Mouse (Mus musculus): Measurements from ENCODE around the gene Tnfsf12.
A peak's percentile ranks its signal among the peaks of the same experiment; 100 is the strongest.

The Tnfsf12 gene

DNA sequence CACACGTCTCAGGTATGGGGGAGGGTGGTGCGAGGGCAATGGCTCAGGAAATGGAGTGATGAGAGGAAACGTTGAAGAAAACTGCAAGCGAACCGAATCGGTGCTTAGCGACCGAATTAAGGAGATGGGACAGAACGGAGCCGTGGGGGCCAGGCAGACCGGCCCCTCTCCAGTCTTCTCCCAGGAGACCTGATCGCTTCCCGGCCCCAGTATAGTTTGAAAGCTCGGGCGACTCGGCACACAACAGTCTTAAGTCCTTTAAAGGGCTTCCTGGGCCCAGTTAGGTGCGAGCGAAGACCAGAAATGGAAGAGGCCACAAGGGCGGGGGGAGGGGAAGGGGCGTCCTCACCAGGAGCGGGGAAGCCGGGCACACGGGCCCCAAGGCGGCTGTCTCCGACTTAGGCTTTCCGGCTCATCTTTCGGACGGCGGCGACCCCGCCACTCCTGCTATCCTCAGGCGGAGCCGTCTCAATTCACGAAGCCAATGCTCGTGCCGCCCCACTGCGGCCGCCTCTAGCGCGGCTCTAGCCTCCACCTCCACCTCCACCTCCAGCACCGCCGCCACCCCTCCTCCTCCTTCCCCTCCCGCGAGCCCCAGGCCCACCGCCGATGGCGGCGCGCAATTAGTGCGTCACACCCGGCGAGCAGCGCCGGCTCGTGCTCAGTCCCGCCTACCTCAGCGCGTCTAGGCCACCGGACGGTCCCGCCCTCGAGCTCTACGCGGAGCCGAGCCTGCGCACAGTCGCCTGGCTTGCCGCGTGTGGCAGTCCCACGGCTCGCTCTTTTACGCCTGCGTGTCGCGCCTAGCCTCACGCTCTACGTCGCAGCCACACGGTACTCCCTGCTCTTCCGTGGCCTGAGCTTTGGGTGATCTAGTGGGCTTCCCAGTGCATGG, 14.1 kb downstream of the Tnfsf12 start, which contains the start of gene Senp3:
TSS of gene Senp3 (minus strand) at position 771 of the 895 bp plus-strand sequence.
- DNase-seq (ENCODE audit: low read depth, low spot score), result peak; percentile 99

DNA sequence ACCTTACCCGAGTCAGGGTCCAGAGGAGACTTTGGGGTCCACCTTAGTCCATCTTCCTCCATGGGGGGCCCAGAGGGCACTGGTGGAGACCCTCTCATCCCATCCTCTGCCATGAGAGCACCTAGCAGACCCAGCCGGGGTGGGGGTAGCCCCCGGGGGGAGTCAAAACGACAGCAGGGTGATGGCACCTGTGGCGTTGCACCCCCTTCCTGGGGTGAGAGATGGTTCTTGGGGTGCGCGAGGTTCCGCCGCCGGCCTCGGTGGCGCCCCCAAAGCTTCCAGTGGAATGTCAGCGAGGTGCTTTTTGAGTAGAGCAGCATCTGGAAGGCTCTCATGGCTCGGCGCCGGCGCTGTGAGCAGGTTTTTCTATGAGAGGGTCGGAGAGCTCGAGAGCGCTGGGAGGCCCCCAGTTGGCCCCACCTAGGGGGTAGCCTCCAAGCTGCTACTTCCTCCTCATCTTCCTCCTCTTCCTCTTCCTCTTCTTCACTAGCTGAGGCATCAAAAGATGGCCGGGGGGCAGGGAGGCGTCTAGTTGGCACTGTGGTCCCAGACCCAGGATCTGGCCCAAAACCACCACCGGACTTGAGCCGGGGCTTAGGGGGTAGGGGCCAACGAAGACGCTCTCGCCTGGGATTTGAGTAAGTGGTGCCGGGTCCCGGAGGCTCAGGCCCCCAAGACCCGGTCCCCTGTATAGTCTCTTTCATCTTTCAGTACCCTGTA, 15.4 kb downstream of the Tnfsf12 start:
- DNase-seq (ENCODE audit: low read depth, low spot score), result no peak

DNA sequence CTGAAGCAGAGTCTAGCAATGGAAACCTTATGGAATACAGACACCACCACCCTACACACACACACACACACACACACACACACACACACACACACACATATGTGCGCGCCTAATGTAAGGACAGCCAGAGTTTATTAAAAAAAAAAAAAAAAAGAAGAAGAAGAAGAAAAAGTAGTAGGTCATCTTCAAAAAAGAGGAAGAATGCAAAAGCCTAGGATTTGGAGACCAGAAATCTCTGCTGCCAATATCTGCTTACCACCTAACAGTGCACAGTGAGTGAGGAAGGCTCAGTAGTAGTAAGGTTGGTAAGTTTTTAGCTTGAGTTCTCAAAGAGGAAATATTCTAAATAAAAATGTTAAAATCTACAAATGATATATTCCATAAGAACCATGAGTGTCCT, 16.5 kb downstream of the Tnfsf12 start:
- DNase-seq (ENCODE audit: low read depth, low spot score), result no peak

DNA sequence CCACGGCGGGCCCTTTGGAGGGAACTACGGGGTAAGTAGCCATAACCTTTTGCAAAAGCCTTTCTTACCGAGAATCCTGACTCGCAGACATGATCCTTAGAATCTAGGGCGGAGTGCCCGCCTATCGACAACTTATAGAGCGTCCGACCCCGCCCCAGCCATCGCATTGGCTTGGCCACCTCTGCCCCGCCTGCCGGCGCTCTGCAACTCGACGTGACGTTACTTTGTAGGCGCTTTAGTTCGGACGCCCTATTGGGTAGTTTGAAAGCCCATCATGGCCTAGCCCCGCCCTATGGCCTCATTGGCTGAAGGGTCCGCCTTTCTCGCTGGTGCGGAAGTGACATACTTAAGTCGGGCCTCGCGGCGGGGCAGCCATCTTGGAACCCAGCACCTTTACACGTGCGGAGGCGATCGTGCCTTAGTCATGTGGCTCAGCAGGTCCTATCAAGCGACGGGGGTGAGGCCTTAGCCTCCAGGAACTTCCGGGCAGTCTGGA, 23.4 kb downstream of the Tnfsf12 start, which contains the start of gene Eif4a1:
TSS of gene Eif4a1 (minus strand) at position 213 of the 496 bp plus-strand sequence.
- DNase-seq (ENCODE audit: low read depth, low spot score), result peak; percentile 100

DNA sequence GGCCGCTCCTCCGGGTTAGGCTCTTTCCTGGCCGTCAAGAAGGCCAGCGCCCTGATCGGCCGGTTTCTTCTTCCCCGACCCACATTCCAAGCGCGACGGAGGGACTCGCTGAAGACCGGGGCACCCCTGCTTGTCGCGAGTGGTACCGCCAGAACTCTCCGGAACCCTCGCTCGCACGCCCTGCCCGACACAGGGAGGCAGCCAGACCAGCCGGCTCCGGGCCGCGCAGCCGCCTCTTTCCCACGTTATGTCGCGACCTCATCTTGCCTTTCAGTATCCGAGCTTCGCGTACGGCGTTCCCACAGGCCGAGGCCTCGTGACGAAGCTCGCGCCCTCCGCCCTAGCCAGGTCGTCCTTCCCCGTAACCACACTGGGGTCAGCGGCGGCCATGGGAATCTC, 23.9 kb downstream of the Tnfsf12 start:
- no peak for DNase-seq (ENCODE audit: low read depth, low spot score)

DNA sequence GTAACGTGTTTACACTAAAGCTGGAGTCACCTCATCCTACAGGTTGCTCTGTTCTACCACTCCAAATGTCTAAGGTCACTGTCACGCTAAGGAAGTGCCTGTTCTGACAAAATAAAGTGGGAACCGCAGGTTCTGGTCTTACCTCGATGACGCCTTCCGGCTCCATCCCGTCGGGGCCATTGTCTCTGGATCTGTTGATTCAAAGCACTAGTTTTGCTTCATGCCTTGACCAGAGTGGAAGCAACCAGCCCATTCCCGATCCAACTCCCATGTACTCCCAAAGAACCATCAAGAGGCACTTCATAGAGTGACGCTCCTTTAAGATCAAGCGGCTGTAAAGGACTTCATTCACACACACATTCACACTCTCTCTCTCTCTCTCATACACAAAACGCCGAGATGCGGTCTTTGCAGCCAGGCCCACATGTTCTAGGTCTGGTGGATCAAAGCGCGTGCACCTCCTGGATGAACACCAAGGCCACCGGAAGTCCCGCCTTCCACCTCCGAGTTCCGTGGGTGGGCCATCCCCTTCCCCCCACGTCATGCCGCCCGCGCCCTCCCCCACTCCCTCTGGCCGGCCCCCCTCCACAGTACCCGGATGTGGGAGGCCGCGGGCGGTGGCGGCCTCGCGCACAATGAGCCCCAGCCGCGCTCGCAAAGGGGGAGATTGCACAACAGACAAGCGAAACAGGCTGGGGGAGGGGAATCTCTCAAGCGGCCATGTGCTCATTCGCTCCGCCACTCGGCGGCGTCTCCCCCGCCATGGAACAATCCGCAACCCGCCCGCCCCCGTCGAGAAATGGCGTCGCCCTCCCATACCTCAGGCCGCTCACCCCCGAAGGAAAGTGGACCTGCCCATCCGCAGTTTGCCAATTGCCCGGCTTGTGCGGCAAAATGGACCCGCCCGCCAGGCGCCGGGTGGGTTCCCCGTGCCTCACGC, 24.6 kb downstream of the Tnfsf12 start:
- peak; percentile 98 for DNase-seq (ENCODE audit: low read depth, low spot score)

DNA sequence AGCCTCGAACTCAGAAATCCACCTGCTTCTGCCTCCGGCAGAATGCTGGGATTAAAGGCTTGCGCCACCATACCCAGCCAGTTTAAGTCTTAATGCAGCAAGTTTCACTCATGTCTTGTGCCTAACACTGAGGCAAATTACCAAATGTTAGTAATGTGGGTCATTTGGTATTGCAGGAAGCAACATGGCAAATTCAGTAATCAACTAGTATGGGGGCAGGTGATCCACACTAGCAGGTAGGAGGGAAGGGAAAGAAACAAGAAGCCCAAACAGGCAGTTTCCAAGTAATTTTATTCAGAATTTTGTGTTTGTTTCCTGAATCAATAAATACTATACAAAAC, 29.0 kb downstream of the Tnfsf12 start:
- no peak for DNase-seq (ENCODE audit: low read depth, low spot score)

DNA sequence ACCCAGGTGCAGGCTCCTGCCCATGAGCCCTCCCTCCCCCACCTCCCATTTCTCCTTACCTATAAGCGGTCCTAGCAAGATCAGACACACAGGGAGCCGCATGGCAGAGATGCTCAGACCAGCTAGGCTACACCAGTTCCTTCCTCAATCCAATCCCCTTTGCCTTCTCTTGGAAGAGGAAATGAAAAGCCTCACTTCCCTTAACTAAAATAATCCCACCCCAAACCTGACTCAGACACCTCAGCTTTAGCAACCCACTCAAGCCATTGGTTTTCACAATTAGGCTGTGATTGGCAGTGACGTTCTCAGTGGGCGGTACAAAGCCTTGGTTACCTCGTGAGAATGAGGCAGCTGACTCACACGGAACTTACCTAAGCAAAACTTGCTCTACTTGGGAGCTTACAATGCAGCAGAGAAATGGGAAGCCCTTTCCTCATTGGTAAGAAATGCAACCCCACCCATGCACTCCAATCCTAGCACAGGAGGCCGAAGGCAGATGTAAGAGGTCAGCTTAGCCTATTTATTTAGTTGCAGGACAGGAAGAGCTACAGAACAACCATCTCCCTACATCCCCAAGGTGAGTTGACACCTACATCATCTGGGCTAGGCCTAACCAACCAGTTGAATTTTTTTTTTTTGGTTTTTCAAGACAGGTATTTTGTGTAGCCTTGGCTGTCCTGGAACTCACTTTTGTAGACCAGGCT, 29.5 kb downstream of the Tnfsf12 start, which contains the start of gene Cd68:
TSS of gene Cd68 (minus strand) at position 193 of the 704 bp plus-strand sequence.
- peak; percentile 79 for DNase-seq (ENCODE audit: low read depth, low spot score)

DNA sequence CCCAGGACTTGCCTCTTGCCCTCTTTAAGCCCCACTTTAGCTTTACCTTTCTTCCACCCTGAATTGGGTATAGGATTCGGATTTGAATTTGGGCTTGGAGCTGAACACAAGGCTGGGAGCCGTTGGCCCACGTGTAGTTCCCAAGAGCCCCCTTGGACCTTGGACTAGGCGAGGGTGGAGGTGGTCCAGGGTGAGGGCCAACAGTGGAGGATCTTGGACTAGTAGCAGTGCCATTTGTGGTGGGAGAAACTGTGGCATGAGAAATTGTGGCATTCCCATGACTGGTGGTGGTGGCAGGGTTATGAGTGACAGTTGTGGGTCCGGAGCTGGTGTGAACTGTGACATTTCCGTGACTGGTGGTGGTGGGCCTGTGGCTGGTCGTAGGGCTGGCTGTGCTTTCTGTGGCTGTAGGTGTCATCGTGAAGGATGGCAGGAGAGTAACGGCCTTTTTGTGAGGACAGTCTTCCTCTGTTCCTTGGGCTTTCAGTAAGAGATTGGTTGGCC, 30.1 kb downstream of the Tnfsf12 start:
- no peak for DNase-seq (ENCODE audit: low read depth, low spot score)

DNA sequence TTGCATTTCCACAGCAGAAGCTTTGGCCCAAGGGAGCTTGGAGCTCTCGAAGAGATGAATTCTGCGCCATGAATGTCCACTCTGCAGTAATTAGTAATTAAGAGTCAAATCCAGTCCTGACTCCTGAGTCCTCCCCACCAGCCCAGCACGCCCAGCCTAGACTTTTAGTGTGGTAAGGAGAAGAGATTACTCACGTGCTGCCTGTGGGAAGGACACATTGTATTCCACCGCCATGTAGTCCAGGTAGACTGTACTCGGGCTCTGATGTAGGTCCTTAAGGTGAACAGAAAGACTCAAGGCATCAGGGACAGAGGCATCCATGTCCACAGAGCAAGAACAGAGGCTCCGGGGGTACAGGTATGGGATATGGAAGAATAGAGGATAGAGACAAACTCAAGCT, 30.8 kb downstream of the Tnfsf12 start:
- DNase-seq (ENCODE audit: low read depth, low spot score), result no peak

DNA sequence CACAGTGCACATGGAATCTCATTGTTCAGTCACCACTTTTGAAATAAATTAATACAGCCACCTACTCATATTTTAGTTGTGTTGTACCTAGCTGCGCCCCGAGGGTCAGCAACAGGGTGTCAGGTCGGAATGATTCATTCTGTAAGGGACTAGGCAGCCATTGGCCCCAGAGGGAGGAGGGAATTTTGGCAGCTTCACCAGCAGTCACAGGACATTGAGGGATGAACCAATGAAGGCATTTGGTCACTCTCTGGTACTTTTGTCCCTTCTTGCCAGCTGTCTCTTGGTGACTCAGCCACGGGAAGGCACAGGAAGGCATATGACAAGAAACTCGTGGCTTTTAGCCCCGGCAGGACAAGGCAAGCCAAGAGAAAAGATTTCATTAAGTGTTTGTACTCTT, 31.9 kb downstream of the Tnfsf12 start:
- DNase-seq (ENCODE audit: low read depth, low spot score), result no peak

DNA sequence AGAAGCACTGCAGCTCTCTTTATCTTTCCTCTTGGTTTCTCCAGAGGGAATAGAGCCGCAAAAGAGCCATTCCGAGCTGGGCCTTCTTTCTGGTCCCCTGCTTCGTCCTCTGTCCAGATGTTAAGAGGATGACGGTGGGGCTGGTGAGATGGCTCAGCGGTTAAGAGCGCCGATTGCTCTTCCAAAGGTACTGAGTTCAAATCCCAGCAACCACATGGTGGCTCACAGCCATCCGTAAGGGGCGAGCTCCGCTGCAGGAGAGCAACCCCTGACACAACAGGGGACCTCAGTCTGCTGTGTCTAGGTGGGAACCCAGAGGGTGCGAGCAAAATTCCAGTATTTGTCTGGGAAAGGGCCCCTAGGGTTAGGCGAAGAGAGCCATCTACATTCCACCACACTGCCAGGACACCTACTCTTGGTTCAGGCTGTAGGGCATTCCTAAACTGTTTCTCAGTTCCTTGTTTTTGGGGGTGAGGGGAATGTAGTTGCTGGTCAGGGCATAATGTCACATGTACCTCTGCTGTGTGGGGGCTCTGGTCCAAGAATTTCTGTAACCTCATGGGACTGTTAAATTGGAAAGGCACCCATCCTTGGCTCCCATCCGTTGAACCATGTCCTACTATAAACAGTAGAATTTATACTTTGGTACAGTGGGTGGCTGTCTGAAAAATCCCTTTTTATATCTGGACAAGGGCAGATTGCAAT, 32.5 kb downstream of the Tnfsf12 start:
- DNase-seq (ENCODE audit: low read depth, low spot score), result no peak

DNA sequence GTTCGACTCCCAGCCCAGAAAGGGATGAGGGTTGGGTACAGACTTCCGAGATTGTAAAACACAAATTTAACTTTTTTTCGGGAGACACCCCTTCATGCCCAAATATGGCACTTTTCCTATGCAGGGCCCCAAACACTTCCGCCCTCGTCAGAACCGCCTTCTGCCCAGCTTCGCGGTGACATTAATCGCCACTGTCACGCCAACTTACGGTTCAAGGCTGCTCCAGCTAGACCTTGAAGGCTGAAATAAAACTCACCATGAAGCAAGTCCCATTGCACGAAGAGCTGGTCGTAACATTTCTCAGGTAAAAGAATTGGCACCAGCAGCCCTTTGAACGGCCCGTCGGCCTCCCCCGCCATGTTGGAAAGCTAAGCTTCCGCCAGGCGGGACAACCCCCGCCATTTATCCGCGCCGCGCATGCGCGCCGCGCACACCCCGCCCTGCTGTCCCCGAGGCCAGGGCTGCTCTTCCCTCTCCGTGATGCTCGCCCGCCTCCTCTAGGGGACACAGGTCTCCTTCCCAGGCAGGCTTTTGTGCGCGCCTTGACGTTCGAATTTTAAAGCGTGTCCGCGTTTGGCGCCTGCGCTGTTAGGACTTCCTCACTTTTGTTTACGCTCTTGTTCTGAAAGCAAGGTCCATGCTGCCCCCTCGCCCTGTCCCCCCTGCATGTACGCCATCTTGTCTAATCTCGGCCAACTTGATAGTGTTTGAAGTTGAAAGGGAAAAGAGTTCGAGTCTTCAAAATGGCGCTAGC, 33.3 kb downstream of the Tnfsf12 start, which contains the start of gene Mpdu1:
TSS of gene Mpdu1 (minus strand) at position 430 of the 754 bp plus-strand sequence.
- DNase-seq (ENCODE audit: low read depth, low spot score), result peak; percentile 99

DNA sequence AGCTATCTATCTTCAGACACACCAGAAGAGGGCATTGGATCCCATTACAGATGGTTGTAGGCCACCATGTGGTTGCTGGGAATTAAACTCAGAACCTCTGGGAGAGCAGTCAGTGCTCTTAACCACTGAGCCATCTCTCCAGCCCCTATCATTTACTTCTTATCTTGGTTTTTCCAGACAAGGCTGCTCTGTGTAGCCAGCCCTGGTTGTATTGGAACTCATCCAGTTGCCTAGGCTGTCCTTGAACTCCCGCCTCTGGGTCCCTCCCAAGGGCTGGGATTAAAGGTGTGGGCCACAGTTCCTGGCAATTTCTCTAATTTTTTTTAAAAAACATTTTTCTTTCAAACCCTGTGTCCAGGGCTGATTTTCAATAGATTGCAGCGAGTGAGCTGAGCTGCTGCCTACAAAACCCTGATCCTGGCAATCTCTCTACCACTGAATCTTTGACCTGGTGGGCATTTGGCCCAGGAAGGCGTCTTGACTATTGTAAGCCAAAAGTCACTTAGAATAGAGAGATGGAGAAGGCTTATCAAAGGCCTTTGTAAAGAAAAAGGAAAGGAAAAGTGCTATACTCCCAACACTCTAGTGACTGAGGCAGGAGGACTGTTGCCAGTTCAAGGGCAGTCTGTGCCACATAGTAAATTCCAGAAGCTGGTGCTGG, 34.3 kb downstream of the Tnfsf12 start:
- no peak for DNase-seq (ENCODE audit: low read depth, low spot score)

DNA sequence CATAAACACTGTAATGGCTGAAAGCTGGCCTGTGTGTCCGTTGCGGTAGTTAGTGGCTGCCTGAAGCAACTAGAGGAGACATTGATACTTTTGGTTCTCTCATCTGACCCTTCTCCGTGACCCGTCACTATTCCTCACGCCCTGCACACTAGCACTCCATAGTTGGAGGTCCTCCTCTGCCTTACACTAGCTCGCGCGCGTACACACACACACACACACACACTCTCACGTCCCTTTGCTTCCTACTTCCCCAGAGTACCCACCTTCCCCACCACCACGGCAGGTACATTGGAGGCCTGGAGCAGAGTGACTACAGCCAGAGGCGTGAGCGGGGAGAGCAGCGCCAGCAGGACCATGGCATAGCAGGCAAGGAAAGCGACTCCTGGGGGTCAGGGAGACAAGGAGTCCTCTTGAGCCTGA, 38.2 kb downstream of the Tnfsf12 start:
- no peak for DNase-seq (ENCODE audit: low read depth, low spot score)

DNA sequence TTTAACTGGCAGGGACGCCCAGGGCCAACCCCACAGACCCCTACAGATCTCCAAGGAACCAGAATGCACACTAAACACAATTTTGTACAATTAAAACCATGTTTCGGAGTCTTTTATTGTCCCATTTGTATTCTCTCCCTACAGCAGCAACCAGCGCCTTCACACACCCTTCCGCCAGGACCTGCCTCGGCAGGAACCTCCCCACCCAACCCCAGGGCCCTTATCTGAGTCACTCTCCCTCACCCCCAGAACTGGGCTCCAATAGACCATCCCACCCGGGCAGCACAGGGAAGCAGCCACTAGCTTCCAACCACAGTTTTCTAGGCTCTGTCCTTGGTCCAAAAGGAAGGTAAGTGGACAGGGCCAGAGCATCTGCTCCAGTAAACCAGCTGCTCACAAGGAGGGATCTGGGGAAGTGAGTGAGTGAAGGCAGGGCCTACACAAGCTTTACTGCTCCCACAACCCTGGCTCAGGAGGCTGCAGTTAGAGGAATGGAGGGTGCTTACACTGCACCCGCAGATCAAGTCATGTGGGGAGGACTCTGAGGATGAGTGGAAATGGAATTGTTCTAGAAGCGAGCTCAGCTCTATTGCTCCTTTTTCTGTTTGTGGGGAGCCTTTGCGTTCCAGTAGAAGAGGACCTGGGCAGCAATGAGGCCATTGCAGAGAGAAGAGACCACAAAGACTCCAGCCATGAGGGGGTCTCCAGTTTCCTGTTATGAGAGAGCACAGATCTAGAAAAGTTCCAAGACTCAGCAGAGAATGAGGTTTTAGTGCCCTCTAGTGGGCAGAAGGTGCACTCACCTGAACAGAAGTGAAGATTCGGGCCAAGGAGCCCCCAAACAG, 38.8 kb downstream of the Tnfsf12 start:
- DNase-seq (ENCODE audit: low read depth, low spot score), result peak; percentile 61

DNA sequence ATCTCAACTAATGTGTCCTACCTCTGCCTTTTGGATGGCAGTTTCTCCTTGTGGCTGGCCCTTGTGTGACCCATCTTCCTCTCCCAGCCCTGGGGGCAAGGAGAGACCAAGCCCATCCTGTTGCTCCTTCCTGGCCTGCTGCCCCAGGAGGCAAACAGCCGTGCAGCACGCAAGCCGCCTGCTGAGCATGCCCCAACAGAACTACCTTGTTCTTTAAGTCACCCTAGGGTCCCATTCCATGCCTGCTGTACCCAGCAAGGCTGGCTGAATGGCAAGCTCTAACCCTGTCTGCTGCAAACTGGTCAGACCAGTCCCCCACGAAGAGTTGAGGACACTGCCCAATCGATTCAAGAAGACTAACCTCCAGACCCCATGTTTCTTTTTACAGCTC, 39.6 kb downstream of the Tnfsf12 start:
- DNase-seq (ENCODE audit: low read depth, low spot score), result no peak
